Mouse (Mus musculus) E14TG2a.4 (cell line): ENCODE measurements around the gene Ly75.

Experiments used
- CTCF ChIP-seq: conservative IDR thresholded peaks from 2 replicates; pipeline ENCODE4 v1.5.1; 2014; ENCODE audit warnings: low read length
- NANOG ChIP-seq: IDR thresholded peaks from 2 replicates; pipeline ENCODE4 v1.6.1; 2014; ENCODE audit warnings: borderline replicate concordance, low read length, mixed read lengths
- POU5F1 ChIP-seq: IDR thresholded peaks from 2 replicates; pipeline ENCODE4 v1.6.1; 2014; ENCODE audit warnings: low read length, borderline replicate concordance

GRCm38 (mm10) chr2:60327581-60327980 is 55.5 kb downstream of the Ly75 start:
- TF ChIP-seq CTCF (no peak), POU5F1 (no peak), NANOG (no peak)
